Mouse (Mus musculus): Measurements from ENCODE around the gene Sync.

- no peak for TF ChIP-seq CTCF (IDR thresholded peaks at IDR 0.05; ENCODE audit: borderline replicate concordance, control insufficient read depth, extremely low read depth, insufficient read depth, low read length, poor library complexity)
- TF ChIP-seq POLR2A (IDR thresholded peaks at IDR 0.05; ENCODE audit: control insufficient read depth, extremely low read depth, insufficient read depth, low read length, poor library complexity): no peak
Observed at GRCm38 (mm10) chr4:129303816-129304215, 16.4 kb downstream of the Sync start.

Measured in thymus, adult 2 months (tissue).